Mouse (Mus musculus): ENCODE data around the gene Cd48. TPM values are rescaled to one million over a fixed set of nuclear protein-coding genes. Genes with fewer than 3 reads are reported as not detected.
"Not testable (repeated sequence)": the region's sequence is repeated elsewhere in the genome, so short reads cannot be mapped to it uniquely, and the experiment has no call there.

The Cd48 gene
- total RNA-seq, 2 experiments from 2014 or later, result 0.46 to 0.69 TPM

GRCm38 (mm10) chr1:171693918-171694317, 12.1 kb downstream of the Cd48 start:
- DNase-seq (ENCODE audit: low spot score), result no peak

- DNase-seq (ENCODE audit: low spot score), result peak; percentile 8
Observed at GRCm38 (mm10) chr1:171698983-171699382, 17.2 kb downstream of the Cd48 start.

DNA sequence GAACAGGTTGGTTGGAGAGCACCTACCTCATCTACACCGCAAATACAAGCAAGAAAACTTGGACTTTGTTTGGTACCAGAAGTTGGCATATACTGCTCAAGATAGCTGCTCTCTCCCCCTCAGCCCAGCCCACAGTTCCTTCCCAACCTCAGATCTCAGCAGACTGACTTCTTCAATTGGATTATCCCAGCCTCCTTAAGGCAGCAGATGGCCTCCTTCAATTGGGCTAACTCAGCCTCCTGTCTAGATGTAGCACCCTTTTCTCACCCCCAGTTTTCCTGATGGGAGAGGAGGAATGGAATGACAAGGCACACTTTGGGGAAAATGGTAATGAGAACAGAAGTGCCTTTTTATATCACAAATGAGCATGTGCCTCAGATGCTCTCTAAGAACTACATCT, 31.9 kb downstream of the Cd48 start:
- DNase-seq (ENCODE audit: low spot score), result not testable (repeated sequence)

GRCm38 (mm10) chr1:171715434-171715833, 33.6 kb downstream of the Cd48 start:
- no peak for DNase-seq (ENCODE audit: low spot score)

- no peak for DNase-seq (ENCODE audit: low spot score)
Observed at GRCm38 (mm10) chr1:171716232-171716631, 34.4 kb downstream of the Cd48 start.

DNA sequence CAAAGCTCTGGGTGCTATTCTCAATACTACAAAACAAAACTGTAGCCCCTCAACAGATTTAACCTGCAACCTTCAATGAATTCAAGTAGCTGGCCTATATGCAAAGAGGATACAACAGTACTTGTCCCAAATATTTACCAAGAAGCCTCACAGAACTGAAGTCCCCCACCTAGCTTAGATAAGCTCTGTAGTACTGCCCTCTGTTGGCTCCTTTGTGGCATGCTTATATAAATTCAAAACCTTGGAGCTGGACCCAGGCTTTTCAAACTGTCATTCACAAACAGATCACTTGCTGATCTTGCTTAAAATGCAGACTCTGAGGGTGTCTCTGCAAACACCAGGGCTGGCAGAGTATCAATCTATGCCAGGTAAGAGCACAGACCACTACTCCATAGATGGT, 49.4 kb downstream of the Cd48 start:
- DNase-seq (ENCODE audit: low spot score), result no peak

DNA sequence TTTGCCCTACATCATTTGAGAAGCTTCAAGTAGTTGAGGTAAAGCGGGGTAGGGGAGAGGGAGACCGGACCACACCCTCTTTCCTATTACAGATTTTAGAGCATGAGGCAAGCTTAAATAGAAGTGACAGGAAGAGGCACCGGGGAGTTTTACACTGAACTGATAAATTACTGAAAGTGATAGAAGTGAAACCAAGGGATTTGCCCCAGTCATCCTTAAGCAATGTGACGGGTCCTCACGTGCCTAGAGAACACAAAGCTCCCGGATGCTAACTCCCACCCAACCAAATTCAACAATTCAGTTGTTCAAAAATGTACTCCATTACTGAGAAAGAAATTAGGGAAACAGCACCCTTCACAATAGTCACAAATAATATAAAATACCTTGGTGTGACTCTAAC, 53.1 kb downstream of the Cd48 start:
- DNase-seq (ENCODE audit: low spot score), result no peak

DNA sequence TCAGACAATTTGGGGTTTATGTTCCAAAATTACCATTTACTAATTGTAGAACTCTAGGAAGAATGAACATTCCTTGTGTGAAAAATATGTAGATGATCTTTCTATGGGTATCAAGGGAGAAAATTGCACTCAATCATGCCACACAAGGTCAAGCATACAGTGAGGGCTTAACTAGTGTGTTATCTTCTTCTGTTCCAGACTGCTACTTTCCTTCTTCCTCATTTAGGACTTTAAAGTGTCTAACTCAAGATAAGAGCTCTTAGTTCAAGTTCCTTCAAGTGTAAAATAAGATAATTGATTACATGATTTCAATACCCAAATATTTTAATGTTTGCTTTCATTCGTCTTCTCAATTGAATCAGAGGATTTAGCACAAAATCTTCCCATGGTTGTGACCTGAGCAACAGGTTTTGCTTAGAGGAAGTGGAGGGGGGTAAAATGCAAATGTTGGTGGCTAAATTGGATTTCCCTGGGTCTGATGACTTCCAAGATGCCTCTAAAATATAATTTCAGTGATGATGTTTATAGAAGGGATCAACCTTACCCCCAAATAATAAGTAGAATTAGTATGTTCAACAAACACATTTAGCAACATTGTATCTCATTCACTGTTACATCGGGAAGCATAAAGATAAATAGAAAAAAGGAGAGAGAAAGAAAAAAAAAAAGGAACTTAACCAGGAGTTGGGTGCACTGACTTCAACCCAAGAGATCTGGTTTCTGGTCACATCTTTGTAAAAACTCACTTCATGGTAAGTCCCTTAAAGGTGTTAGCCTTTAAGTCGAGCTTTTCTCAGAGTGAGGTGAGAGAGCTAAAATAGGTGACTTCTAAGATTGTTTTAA, 66.5 kb downstream of the Cd48 start:
- no peak for DNase-seq (ENCODE audit: low spot score)

Small RNAs within 50 kb of the gene (microRNA-seq; reads per million reads assigned to microRNA genes)
- gene Mir7683, result not detected

Other genes starting within 250 kb of the Cd48 start
- 1 to 10 TPM; 3.7 to 7.0 TPM for gene F11r, start 244.5 kb upstream of the Cd48 start, total RNA-seq (2021)
- 1 to 10 TPM; 1.3 to 1.4 TPM for gene Alyref2, start 178.5 kb upstream of the Cd48 start, total RNA-seq (2021)
- gene Itln1, start 146.7 kb upstream of the Cd48 start, total RNA-seq (2021), result not detected
- under 1 TPM in 1 of 2 experiments, not detected in 1; 0.09 TPM for gene Cd244a, start 122.8 kb upstream of the Cd48 start, total RNA-seq (2021)
- under 1 TPM in 1 of 2 experiments, not detected in 1; 0.14 TPM for gene Ly9, start 74.6 kb upstream of the Cd48 start, total RNA-seq (2021)
- not detected for gene Slamf7, start 29.0 kb upstream of the Cd48 start, total RNA-seq (2021)
- gene Slamf1, start 85.1 kb downstream of the Cd48 start, total RNA-seq (2021), result under 1 TPM; 0.07 to 0.09 TPM
- gene Cd84, start 157.7 kb downstream of the Cd48 start, total RNA-seq (2021), result under 1 TPM; 0.32 to 0.33 TPM
- not detected for gene Gm10521, start 213.7 kb downstream of the Cd48 start, total RNA-seq (2021)
- gene Slamf6, start 235.5 kb downstream of the Cd48 start, total RNA-seq (2021), result not detected

Measured in gastrocnemius, adult 18-20 months (tissue).